8 mouse cellular contexts compared by ENCODE assay signal in genomic region chr3:134629166-134630134, GRCm38 (mm10).
DNase-seq lines count a peak whose midpoint lies in the region; ATAC-seq and TF ChIP-seq lines count a peak whose summit lies in the region.

No protein-coding gene starts in this region.

- H3K4me2 ChIP-seq in heart, embryonic 13.5 days: peak overlapping the region; percentile 68
- H3K4me2 ChIP-seq in kidney, postnatal 0 days (ENCODE audit: low read length): peak overlapping the region; percentile 46
- peak overlapping the region; percentile 40 for H3K4me2 ChIP-seq in lung, postnatal 0 days (replicated peaks; ENCODE audit: low read depth, low read length)

- peaks cover 4% of the 10 kb centered on the region; the same call in 1 of the 2 replicates for H3K4me1 ChIP-seq in heart, embryonic 13.5 days
- H3K4me1 ChIP-seq in kidney, postnatal 0 days (replicated peaks; ENCODE audit: insufficient read depth, low read length): no peaks in the 10 kb centered on the region
- peaks cover 3% of the 10 kb centered on the region; the same call in 1 of the 2 replicates for H3K4me1 ChIP-seq in lung, postnatal 0 days (ENCODE audit: insufficient read depth, low read depth, low read length)

- TF ChIP-seq EP300 in lung, postnatal 0 days (IDR thresholded peaks at IDR 0.05): no peak

- H3K9ac ChIP-seq in heart, embryonic 13.5 days: peak overlapping the region; percentile 64; the same call in 1 of the 2 replicates
- no peak overlapping the region for H3K9ac ChIP-seq in kidney, postnatal 0 days (ENCODE audit: low read depth, low read length)
- H3K9ac ChIP-seq in lung, postnatal 0 days (replicated peaks; ENCODE audit: low read depth): no peak overlapping the region

- ATAC-seq in heart, embryonic 13.5 days (ENCODE audit: extremely low read depth, insufficient number of reproducible peaks, low FRiP score, low TSS enrichment): no peak
- no peak for ATAC-seq in kidney, postnatal 0 days (replicated peaks; ENCODE audit: low FRiP score, low read depth)
- no peak; the same call in 1 of the 2 replicates for ATAC-seq in lung, postnatal 0 days

- peak; percentile 20 for DNase-seq in ovary, postnatal 36 days (ENCODE audit: low spot score)
- DNase-seq in ovary, adult 18-20 months (ENCODE audit: low spot score): no peak
- peak; percentile 79 for DNase-seq in embryo, embryonic 10 days (ENCODE audit: low spot score)
- peak; percentile 87 for DNase-seq in kidney, postnatal 0 days (ENCODE audit: low spot score)
- peak; percentile 76 for DNase-seq in lung, postnatal 0 days (ENCODE audit: low spot score)
- peak; percentile 50 for DNase-seq in right cerebral cortex, postnatal 4 days
- DNase-seq in spleen, postnatal 10 days (ENCODE audit: low spot score in 2 of 2): no peak

- WGBS in heart, embryonic 13.5 days: 17% methylated on average over 16 of the region's 16 CpGs
- 15% methylated on average over 16 of the region's 16 CpGs for WGBS in kidney, postnatal 0 days
- 16% methylated on average over 16 of the region's 16 CpGs for WGBS in lung, postnatal 0 days

- no peaks in the 10 kb centered on the region for H3K36me3 ChIP-seq in heart, embryonic 13.5 days
- H3K36me3 ChIP-seq in kidney, postnatal 0 days (ENCODE audit: insufficient read depth, low read length): no peaks in the 10 kb centered on the region
- H3K36me3 ChIP-seq in lung, postnatal 0 days (ENCODE audit: insufficient read depth, low read length): no peaks in the 10 kb centered on the region

- no peaks in the 10 kb centered on the region for H3K27me3 ChIP-seq in heart, embryonic 13.5 days (replicated peaks)
- no peaks in the 10 kb centered on the region for H3K27me3 ChIP-seq in kidney, postnatal 0 days (ENCODE audit: insufficient read depth, low read length)
- no peaks in the 10 kb centered on the region for H3K27me3 ChIP-seq in lung, postnatal 0 days (replicated peaks; ENCODE audit: insufficient read depth, low read length)

- TF ChIP-seq CTCF in kidney, postnatal 0 days (IDR thresholded peaks at IDR 0.05; ENCODE audit: low read depth): peak; percentile 82
- peak; percentile 77 for TF ChIP-seq CTCF in lung, postnatal 0 days (IDR thresholded peaks at IDR 0.05)

- H3K27ac ChIP-seq in heart, embryonic 13.5 days (replicated peaks): no peak overlapping the region
- no peak overlapping the region for H3K27ac ChIP-seq in kidney, postnatal 0 days
- H3K27ac ChIP-seq in lung, postnatal 0 days (ENCODE audit: low read length): no peak overlapping the region

- peak overlapping the region; percentile 39 for H3K4me3 ChIP-seq in heart, embryonic 13.5 days
- H3K4me3 ChIP-seq in kidney, postnatal 0 days (replicated peaks; ENCODE audit: low read depth, low read length): no peak overlapping the region; the same call in 1 of the 2 replicates
- H3K4me3 ChIP-seq in lung, postnatal 0 days (ENCODE audit: low read depth, low read length): no peak overlapping the region

- no peaks in the 10 kb centered on the region for H3K9me3 ChIP-seq in heart, embryonic 13.5 days
- H3K9me3 ChIP-seq in kidney, postnatal 0 days (replicated peaks; ENCODE audit: low read length): no peaks in the 10 kb centered on the region
- no peaks in the 10 kb centered on the region for H3K9me3 ChIP-seq in lung, postnatal 0 days (ENCODE audit: low read length)

Comparison
In these comparisons a context has a peak if more than half of its experiments do, and no peak if none do; other contexts are left out.
1. DNase-seq: peak in ovary, postnatal 36 days (single experiment), embryo, embryonic 10 days (single experiment), kidney, postnatal 0 days (single experiment), lung, postnatal 0 days (single experiment) and right cerebral cortex, postnatal 4 days (single experiment); none in ovary, adult 18-20 months (single experiment) and spleen, postnatal 10 days (0 of 2).
2. Peak in every context shown above with its lines, with median percentiles within 50 percentile points of each other: H3K4me2 ChIP-seq.